Mouse (Mus musculus): Measurements from ENCODE around the gene Pomc.

DNA sequence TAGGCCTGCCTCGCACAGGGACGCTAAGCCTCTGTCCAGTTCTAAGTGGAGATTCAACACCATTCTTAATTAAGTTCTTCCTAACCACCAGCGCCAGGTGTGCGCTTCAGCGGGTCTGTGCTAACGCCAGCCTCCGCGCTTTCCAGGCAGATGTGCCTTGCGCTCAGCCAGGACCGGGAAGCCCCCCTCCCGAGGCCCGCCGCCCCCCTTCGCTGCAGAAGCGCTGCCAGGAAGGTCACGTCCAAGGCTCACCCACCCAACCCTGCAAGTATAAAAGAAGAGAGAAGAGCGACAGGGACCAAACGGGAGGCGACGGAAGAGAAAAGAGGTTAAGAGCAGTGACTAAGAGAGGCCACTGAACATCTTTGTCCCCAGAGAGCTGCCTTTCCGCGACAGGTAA is at the start of gene Pomc:
- TF ChIP-seq CTCF (IDR thresholded peaks at IDR 0.05) (no peak), POLR2A (IDR thresholded peaks at IDR 0.05; ENCODE audit: insufficient read depth, low read depth, low read length) (no peak)
